9 mouse cellular contexts compared by ENCODE assay signal in genomic region chr11:100626701-100627195, GRCm38 (mm10). TPM values are rescaled to one million over a fixed set of nuclear protein-coding genes. Genes with fewer than 3 reads are reported as not detected.
DNase-seq lines count a peak whose midpoint lies in the region; ATAC-seq and TF ChIP-seq lines count a peak whose summit lies in the region.
"Had no signal": no experiment of that assay in that cellular context is flagged by ENCODE, and none has a peak within 500 bp of the region (broad histone marks: within the 10 kb centered on the region; RNA-seq: fewer than 3 reads in every experiment).

No protein-coding gene starts in this region.

- DNase-seq in A20 (ENCODE audit: low read depth, low spot score) = peak; percentile 91
- peak; percentile 61 for DNase-seq in Muller cell, postnatal 12 days (ENCODE audit: inconsistent ontology term)
- peak; percentile 84 to 91 for DNase-seq in cerebellum, postnatal 14 days
- DNase-seq in thymus, postnatal 10 days (ENCODE audit: low spot score in 2 of 2) = peak; percentile 56 to 81

- no peak for TF ChIP-seq POLR2A in olfactory bulb, adult 2 months (IDR thresholded peaks at IDR 0.05; ENCODE audit: insufficient read depth, low read depth, low read length)

- no peak overlapping the region for H3K27ac ChIP-seq in kidney, embryonic 15.5 days
- peak overlapping the region; percentile 57; the same call in 1 of the 2 replicates for H3K27ac ChIP-seq in liver, embryonic 16.5 days (ENCODE audit: low read length)
- H3K27ac ChIP-seq in olfactory bulb, adult 2 months (ENCODE audit: insufficient read depth, low read depth, low read length) = no peak overlapping the region
- H3K27ac ChIP-seq: heart, embryonic 13.5 days had no signal

- no peak overlapping the region for H3K9ac ChIP-seq in kidney, embryonic 15.5 days
- H3K9ac ChIP-seq in liver, embryonic 16.5 days (ENCODE audit: low read depth, low read length) = no peak overlapping the region
- H3K9ac ChIP-seq: heart, embryonic 13.5 days had no signal

- WGBS in kidney, embryonic 15.5 days = 19% methylated on average over 9 of the region's 9 CpGs
- 12% methylated on average over 9 of the region's 9 CpGs for WGBS in liver, embryonic 16.5 days (ENCODE audit: insufficient replicate concordance)
- 31% methylated on average over 9 of the region's 9 CpGs for WGBS in olfactory bulb, adult 2 months

- no peak overlapping the region for H3K4me2 ChIP-seq in kidney, embryonic 15.5 days
- H3K4me2 ChIP-seq in liver, embryonic 16.5 days (ENCODE audit: low read depth, low read length) = peak overlapping the region; percentile 17; the same call in 1 of the 2 replicates
- H3K4me2 ChIP-seq: heart, embryonic 13.5 days had no signal

- H3K4me1 ChIP-seq in kidney, embryonic 15.5 days = peaks cover 27% of the 10 kb centered on the region
- H3K4me1 ChIP-seq in liver, embryonic 16.5 days (ENCODE audit: control insufficient read depth, low read depth, low read length) = peaks cover 25% of the 10 kb centered on the region
- H3K4me1 ChIP-seq in olfactory bulb, adult 2 months (ENCODE audit: control insufficient read depth, insufficient read depth, low read length) = peaks cover 16% of the 10 kb centered on the region

- TF ChIP-seq CTCF in olfactory bulb, adult 2 months (IDR thresholded peaks at IDR 0.05; ENCODE audit: insufficient read depth, low read depth, low read length) = peak; percentile 77

- H3K4me3 ChIP-seq in kidney, embryonic 15.5 days (replicated peaks) = no peak overlapping the region
- H3K4me3 ChIP-seq in liver, embryonic 16.5 days (ENCODE audit: low read depth, low read length) = no peak overlapping the region
- no peak overlapping the region for H3K4me3 ChIP-seq in olfactory bulb, adult 2 months (ENCODE audit: insufficient read depth, low read depth, low read length)
- H3K4me3 ChIP-seq: heart, embryonic 13.5 days had no signal

- peaks cover 28% of the 10 kb centered on the region for H3K36me3 ChIP-seq in kidney, embryonic 15.5 days
- H3K36me3 ChIP-seq in liver, embryonic 16.5 days (ENCODE audit: control insufficient read depth, insufficient read depth) = peaks cover 9% of the 10 kb centered on the region

- ATAC-seq in granulocyte monocyte progenitor cell, adult 5-6 weeks (replicated peaks; ENCODE audit: poor library complexity, severe bottlenecking) = peak; percentile 80
- ATAC-seq in kidney, embryonic 15.5 days (replicated peaks; ENCODE audit: low FRiP score) = peak; percentile 56; the same call in 1 of the 2 replicates
- peak; percentile 46 for ATAC-seq in liver, embryonic 16.5 days (ENCODE audit: low read depth)

- no peaks in the 10 kb centered on the region for H3K9me3 ChIP-seq in kidney, embryonic 15.5 days (replicated peaks)
- H3K9me3 ChIP-seq in liver, embryonic 16.5 days (replicated peaks; ENCODE audit: control insufficient read depth, low read length) = no peaks in the 10 kb centered on the region
- H3K9me3 ChIP-seq: heart, embryonic 13.5 days had no signal

- peaks cover 3% of the 10 kb centered on the region; the same call in 1 of the 2 replicates for H3K27me3 ChIP-seq in kidney, embryonic 15.5 days
- H3K27me3 ChIP-seq in liver, embryonic 16.5 days (ENCODE audit: control insufficient read depth, insufficient read depth, low read depth, low read length) = no peaks in the 10 kb centered on the region

RNA-seq across cellular contexts. Expression of gene Dnajc7, which starts 6.8 kb away (rescaled TPM):
- total RNA-seq in granulocyte monocyte progenitor cell, adult 5-6 weeks (2014; fragmentation: Nextera tagmentation) = 80.5 and 129 TPM in 2 replicates
- 90.1 and 115 TPM in 2 replicates for total RNA-seq in granulocyte monocyte progenitor cell, adult 5-6 weeks (2017)
- 238 and 241 TPM in 2 replicates for polyA plus RNA-seq in kidney, embryonic 15.5 days (2015; fragmentation: Nextera tagmentation; extraction: Ambion mirVana)
- 56.8 and 60.9 TPM in 2 replicates for polyA plus RNA-seq in liver, embryonic 16.5 days (2015; fragmentation: Nextera tagmentation; extraction: Ambion mirVana)
- 670 TPM in 1 of 2 replicates, not detected in the other for polyA plus RNA-seq in olfactory bulb, adult 2 months (2012; ENCODE audit: insufficient read depth, insufficient read length, low replicate concordance, missing spikeins)

RNA-seq across cellular contexts. Expression of gene Nkiras2, which starts 7.7 kb away (rescaled TPM):
- 30.0 and 34.2 TPM in 2 replicates for total RNA-seq in granulocyte monocyte progenitor cell, adult 5-6 weeks (2014; fragmentation: Nextera tagmentation)
- total RNA-seq in granulocyte monocyte progenitor cell, adult 5-6 weeks (2017) = 14.2 and 16.9 TPM in 2 replicates
- 59.7 and 63.5 TPM in 2 replicates for polyA plus RNA-seq in kidney, embryonic 15.5 days (2015; fragmentation: Nextera tagmentation; extraction: Ambion mirVana)
- 18.1 and 19.7 TPM in 2 replicates for polyA plus RNA-seq in liver, embryonic 16.5 days (2015; fragmentation: Nextera tagmentation; extraction: Ambion mirVana)
- polyA plus RNA-seq in olfactory bulb, adult 2 months (2012; ENCODE audit: insufficient read depth, insufficient read length, low replicate concordance, missing spikeins) = not detected in 2 replicates

RNA-seq across cellular contexts. Expression of gene Cnp, which starts 52.0 kb away (rescaled TPM):
- 27.9 and 31.0 TPM in 2 replicates for total RNA-seq in granulocyte monocyte progenitor cell, adult 5-6 weeks (2014; fragmentation: Nextera tagmentation)
- total RNA-seq in granulocyte monocyte progenitor cell, adult 5-6 weeks (2017) = 16.2 and 20.9 TPM in 2 replicates
- 25.3 and 29.6 TPM in 2 replicates for polyA plus RNA-seq in kidney, embryonic 15.5 days (2015; fragmentation: Nextera tagmentation; extraction: Ambion mirVana)
- polyA plus RNA-seq in liver, embryonic 16.5 days (2015; fragmentation: Nextera tagmentation; extraction: Ambion mirVana) = 13.8 TPM in 2 replicates
- polyA plus RNA-seq in olfactory bulb, adult 2 months (2012; ENCODE audit: insufficient read depth, insufficient read length, low replicate concordance, missing spikeins) = not detected in 2 replicates
